Mouse (Mus musculus): ENCODE data around the gene Lrrc26. TPM values are rescaled to one million over a fixed set of nuclear protein-coding genes. Genes with fewer than 3 reads are reported as not detected.

The Lrrc26 gene
- total RNA-seq, 2 experiments from 2014 or later = not detected

DNA sequence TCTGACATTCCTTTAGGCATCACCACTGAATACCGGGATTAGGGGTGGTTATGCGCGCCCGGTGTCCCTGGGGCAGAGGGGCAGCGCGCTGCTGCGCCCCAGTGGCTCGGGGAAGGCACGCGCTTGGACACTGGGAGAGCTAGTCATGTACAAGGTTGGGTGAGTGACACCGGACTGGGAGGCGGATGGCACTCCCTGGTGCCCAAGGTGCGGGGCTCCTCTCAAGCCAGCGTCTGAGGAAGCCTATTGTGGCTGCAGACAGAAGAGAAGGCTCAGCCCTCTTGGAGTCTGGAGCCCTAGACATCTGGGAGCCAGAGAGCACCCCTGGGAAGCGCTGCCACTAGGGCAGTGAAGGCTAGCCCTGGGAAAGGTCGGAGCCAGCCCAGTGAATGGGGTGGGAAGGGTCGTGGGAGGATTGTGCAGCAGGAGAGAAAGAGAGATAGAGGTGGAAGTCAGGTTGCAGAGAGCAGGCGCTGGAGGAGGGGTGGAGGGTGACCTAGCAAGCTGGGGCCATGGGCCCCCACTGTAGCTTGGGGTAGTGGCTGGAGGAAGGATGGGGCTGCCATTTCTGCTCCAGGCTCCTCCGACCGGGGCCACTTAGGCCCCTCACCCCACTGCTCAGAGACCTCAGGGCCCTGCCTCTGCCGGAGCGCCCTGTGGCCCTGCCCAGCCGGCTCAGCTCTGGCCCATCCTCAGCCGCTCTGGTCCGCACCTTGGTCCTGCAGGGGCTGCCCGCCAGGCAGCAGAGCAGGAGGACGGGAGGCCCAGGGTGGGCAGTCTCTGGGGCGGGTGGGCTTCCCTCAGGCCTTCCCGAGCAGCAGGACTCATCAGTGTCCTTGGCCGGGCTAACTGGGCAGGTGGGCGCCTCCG lies 1.7 kb downstream of the Lrrc26 start:
- DNase-seq (ENCODE audit: low spot score in 2 of 2) = no peak
- intact Hi-C loops (cut with DNase I) = no loop called here

DNA sequence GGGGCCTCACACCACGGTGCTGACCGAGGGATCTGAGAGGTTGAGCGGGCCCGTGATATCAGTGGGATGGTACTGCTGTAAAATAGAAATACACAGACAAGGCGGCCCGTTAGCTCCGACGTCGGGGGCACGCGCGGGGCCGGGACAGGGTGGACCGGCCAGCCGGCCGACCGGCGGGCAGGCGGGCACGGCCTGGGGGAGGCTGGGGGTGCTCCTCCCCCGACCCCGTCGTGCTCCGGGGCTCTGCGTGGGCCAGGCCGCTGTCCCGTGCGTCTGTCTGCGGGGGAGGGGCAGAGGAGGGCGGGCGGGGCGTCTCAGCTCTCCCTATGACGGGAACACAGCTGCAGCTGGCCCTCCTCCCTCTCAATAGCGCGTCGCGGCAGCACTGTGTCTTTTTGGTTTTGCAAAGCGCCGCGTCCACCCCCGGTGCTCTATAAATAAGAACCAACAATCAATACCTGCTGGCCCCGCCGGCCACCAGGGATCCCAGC lies 2.4 kb downstream of the Lrrc26 start:
- peak in 1 of 2 experiments; percentile 68 for DNase-seq (ENCODE audit: low spot score in 2 of 2)
- intact Hi-C loops (cut with DNase I) = no loop called here

DNA sequence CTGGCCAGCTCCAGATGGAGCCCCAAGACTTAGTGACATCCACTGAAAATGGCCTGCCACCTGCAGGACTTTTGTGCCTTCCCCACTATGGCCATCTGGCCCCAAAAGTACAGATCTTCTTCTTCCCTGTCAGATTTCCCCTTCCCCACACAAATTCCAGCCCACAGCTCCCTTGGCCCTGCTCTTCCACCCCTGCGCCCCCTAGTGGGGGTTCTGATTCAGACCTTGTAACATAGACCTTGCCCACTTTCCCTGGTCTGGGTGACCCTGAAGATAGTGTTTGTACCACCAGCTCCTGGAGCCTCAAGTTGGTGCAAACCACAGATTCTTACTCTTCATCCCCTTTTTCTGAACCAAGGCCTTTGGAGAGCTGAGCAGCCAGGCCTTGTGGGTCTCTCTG lies 3.1 kb downstream of the Lrrc26 start:
- intact Hi-C loops (cut with DNase I) = no loop called here

DNA sequence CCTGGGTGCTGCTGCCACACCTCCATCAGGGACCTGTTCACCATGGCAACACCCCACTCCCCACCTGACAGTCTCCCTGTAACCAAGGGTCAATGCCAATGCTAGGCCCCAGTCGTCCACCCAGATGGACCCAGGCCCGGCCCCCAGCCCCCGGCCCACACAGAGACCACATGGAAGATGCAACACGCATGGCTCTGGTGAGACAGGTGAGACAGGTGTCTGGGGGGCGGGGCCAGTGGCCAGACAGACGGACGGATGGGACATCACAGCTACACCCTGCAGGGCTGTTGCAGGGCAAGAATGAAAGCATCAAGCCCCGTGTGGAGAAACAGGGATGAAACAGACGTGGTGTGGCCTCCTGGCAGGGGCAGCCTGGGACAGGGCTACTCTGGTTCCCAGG lies 4.0 kb downstream of the Lrrc26 start:
- intact Hi-C loops (cut with DNase I) = no loop called here
- DNase-seq (ENCODE audit: low spot score in 2 of 2) = no peak

More for the DNA sequence above, 3.1 kb downstream of the Lrrc26 start:
- peak in 1 of 2 experiments; percentile 59 for DNase-seq (ENCODE audit: low spot score in 2 of 2)

DNA sequence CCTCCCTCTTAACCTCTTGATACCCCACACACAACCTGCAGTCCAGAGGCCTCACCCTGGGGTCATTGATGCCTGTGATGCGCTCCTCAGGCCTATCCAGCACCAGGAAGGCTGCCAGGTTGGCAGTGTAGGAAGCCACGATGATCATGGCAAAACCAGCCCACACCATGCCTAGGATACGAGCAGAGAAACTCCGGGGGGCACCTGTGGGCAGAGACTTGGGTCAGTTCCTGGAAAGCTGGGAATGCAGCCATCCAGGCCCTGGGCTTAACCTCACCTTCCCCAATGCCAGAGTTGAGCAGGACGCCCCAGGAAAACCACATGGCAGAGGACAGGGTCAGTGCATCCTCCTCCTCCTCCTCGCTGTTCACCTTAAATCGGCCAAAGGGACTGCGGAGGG lies 7.4 kb downstream of the Lrrc26 start:
- no peak for DNase-seq (ENCODE audit: low spot score in 2 of 2)
- intact Hi-C loops (cut with DNase I) = no loop called here

DNA sequence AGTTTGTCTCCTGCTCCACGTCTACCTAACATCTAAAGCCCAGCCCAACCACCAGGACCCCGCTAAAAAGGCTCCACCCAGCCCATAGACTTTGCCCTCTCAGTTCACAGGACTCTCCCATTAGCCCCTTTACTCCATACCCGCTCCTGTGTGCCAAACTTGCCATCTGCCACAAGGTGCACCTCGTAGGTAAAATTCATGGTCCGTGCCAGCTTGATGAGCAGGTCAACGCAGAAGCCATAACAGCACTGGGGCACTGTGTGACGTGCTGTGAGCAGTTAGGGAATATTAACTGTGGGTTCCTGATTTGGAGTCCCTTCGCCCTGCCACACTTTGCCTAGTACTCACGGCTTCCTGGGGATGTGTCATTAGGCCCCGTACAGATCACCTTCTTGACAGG lies 8.3 kb downstream of the Lrrc26 start:
- intact Hi-C loops (cut with DNase I) = no loop called here

DNA sequence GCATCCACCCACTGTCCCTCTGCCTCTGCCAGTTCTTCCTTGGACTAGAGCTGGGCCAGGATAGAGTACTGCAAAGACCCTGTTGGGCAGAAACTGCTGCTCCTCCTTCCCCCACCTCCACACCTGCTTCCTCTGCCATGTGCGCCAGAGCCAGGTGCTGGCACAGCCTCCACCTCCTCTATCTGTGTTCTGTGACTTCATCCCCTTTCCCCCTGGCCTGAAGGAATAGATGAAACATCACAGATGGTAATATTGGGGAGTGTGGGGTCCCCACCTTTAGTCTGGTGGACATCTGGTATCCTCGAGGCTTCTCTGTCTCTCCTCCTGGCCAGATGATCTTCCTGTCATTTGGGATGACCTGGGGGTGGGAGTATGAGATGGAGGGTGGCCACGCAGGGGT lies 13.7 kb downstream of the Lrrc26 start:
- intact Hi-C loops (cut with DNase I) = no loop called here
- no peak for DNase-seq (ENCODE audit: low spot score in 2 of 2)

More for the DNA sequence above, 8.3 kb downstream of the Lrrc26 start:
- DNase-seq (ENCODE audit: low spot score in 2 of 2) = no peak

DNA sequence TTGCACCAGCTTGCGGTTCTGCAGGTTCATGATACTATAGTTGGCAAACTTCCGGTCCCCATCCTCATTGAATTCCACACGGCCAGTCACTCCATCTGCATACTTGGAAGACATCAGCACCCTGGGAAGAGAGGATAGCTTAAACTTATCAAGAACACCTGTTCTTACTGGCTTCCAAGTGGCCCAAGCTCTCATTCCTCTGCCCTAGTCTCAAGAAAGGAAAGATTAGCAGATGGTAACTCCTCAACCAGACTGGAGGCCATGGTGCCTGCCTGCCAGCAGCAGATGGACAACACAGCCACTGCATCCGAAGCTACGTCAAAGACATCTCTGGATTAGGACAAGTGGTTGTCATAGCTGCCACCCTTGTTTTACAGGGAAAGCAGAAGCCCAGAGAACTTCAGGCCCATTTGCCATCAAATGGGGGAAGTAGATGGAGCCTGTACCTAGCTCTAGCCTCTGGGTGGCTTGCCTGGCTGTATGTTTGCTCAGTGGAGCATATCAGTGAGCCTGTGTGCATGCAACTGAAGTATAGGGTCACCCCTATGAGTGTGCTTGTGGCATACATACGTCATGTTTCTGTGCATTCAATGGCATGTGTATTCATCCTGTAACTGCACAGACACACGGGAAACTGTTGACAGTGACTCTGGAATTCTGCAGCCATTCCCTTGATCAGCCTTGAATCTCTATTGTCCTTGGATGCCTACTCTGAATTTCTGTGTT lies 14.4 kb downstream of the Lrrc26 start:
- intact Hi-C loops (cut with DNase I) = no loop called here
- peak in 1 of 2 experiments; percentile 59 for DNase-seq (ENCODE audit: low spot score in 2 of 2)

DNA sequence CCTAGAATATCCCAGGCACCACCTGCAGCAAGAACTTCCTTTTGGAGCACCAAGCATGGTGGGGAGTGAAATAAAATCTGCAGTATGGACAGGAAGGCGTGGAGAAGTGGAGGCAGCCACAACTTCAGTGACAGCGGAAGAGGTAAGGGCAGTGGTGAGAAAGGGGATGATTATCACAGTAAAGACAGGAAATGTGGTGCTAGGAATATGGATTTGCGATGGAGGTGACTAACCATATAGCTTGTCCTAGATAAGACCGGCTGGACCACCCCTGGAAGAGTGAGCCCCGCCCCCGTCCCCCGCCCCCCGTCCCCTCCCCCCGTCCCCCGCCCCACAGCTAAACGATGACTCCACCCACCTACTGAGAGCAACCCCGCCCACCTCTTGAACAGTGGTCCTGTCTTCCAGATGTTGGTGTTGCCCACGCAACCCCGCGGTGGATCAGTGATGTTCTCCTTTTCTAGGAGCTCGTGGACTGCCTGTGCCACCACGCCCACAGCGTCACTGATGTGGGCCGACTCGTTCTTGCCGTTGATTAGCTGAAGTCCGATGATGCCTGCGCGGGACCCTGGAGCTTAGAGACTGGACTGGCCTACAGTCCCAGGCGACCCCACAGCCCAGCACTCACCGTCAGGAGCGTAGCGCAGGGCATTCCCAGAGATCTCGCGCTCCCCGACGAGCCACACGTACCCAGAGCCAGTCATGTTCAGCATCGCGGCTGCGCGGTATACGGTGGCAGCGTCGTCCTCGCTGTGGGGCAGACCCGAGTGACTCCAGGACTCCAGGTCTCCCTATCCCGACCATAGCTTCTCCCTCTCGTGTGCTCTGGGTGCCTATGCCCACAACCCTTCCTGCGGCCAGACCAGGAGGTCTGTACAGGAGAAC lies 15.2 kb downstream of the Lrrc26 start:
- no peak for DNase-seq (ENCODE audit: low spot score in 2 of 2)
- intact Hi-C loops (cut with DNase I) = no loop called here

DNA sequence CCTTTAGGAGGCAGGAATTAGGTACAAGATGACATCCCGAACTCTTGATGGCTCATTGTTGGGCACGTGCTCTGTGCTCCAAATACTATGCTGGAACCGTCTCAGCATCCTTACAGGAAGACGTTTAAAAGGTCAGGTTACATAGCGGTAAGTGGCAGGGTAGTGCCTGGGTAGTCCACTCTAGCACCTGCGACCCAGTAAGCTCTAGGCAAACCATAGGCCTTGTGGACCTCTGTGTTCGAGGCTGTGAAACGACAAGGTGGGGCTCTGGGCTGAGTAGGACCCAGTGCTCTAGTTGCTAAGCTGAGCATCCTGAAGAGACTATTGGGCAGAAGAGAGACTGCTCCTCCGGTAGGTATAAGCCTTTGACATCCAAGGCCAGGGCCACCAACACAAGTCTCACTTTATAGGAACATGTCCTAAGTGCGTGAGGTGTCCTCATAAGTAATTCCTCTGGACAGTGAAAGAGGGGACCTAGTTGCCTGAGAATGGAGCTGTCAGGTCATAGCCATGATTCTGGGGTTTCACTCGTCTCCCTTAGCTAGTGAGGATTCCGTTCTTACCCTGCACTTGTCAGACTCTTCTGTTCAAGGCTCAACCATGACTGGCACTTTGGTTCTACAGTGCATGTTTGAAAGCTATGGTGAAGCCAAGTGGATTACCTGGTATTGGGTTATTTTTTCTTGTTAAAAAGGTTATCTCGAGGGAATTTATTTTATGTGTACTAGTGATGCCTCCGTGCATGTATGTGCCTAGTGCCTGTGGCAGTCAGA lies 16.1 kb downstream of the Lrrc26 start:
- intact Hi-C loops (cut with DNase I) = no loop called here
- no peak for DNase-seq (ENCODE audit: low spot score in 2 of 2)

DNA sequence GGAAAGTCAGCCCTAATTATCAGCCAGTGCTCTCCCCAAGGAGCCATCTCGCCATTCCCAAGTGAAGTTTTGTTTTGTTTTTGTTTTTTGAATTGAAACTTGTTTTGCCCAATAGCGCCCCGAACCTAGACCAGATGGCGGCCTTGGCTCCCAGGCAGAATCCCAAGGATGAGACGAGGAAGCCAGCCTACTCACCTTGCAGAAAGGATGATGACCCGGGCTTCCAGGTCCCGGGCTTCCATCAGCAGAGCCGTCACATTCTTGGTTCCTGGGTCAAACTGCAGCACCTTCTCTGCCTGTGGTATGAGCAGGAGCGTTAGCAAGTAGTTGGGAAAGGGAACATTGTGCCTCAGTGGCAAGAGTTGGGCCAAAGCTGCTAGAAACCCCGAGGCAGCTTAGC lies 20.5 kb downstream of the Lrrc26 start:
- intact Hi-C loops (cut with DNase I) = no loop called here
- no peak for DNase-seq (ENCODE audit: low spot score in 2 of 2)

DNA sequence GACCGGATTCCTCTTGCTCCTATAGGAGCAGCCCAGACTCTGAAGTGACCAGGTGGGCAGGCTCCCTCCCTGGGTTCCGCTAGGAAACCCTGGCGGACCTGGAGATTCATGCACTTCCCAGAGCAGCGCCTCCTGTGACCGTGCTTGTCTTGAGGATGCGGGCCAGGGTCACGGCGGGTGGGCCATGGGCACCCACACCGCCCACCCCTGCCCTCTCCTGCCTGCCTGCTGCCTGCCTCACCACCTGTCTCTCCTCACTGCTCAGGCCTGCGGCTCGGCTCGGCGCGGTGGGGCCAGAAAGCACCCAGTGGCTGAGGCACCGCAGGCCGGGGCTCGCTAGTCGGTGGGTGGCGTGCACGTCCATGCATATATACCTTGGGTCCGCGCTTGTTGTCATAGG lies 21.3 kb downstream of the Lrrc26 start:
- intact Hi-C loops (cut with DNase I) = no loop called here
- no peak for DNase-seq (ENCODE audit: low spot score in 2 of 2)

DNA sequence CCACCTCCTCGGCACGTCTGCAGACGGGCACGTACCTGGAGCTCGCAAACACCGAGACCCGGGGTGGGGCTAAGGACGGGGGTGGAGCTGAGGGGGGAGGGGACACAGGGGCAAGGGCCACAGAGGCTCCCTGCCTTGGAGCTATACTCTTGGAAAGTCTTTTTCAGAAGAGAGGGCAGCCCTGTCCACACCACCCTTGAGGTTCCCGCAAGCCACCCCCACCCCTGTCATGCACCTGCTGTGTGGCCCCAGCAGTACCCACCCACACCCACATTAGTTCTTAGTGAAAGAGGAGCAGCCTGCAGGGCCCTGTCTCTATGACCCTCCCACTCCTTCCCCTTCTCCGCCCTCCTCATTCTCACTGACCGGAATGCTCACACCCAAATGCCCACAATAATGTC lies 21.8 kb downstream of the Lrrc26 start:
- intact Hi-C loops (cut with DNase I) = no loop called here
- DNase-seq (ENCODE audit: low spot score in 2 of 2) = no peak

DNA sequence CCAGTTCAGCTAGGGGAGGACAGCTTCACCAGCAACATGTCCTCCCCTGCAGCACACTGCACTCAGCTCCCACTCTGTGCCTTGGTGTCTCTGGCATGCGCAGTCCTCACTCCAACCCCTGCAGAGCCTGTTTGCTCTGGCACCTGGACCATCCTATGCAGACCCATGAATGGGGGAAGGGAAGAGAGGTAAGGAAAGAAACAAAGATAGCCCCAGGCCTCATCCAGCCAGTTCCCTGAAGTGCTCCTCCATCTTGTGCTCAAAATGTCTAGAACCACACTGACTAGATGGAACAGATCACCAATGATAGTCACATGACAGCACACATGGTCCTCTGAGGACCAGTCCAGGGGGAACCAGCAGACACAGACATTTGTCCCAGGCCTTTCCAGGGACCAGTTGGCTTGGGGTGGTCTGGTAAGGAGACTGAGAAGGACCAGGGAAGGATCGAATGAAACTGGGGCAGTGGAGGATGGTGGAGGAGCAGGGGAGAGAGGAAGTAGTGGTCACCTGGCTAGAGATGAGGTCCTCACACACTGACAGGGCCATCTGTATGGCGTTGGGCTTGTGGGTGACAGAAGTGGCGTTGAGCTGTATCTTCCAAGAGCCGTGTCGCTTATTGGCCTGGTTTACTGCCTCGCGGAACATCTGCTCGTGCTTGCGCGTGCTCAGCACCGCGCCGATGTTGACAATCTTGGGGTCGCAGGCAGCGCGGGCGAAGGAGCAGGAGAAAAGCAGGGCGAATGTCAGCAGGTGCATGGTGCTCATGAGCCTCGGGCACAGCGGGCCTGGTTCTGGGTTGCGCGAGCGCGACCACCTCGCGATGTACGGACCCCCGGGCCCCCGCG lies 28.6 kb downstream of the Lrrc26 start:
- peak; percentile 60 to 85 for DNase-seq (ENCODE audit: low spot score in 2 of 2)
- intact Hi-C loops (cut with DNase I) = no loop called here

DNA sequence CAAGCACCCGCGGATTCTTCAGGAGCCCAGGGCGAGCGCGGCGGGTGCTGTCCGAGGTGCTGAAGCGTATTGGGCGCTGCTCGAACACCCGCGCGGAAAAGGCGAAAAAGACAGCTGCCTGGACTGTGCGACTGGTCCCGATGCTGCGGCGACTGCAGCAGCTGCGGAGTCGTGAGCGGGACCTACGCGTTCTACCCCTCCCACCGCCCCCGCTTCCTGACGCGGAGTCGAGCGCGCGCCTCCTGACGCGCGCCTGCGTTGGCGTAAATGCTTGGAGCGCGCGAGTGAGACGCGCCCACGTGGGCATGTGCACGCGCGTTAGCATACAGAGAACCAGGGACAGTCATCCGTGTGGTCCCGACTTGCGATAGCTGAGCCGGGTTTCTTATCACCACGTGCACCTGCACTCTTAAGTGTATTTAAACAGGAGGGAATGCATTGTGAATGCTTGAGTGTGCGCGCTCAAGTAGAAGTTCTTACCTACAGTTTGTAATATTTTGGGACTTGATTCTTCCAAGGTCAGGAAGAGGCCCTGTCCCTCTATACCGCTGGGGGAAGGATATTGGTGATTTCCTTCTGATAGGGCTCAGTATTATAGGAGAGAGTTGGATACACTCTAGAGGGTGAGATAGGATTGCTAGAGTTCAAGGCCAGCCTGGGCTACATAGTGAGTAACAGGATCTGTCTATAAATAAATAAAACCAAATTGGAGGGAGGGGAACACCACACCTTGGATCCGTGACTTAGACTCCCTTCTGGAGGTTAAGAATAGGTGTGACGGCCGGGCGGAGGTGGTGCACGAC lies 29.5 kb downstream of the Lrrc26 start, which contains the start of gene Grin1:
Gene Grin1, minus strand, starts transcription at position 217 of the 803 bp plus-strand sequence.
- peak; percentile 92 to 96 for DNase-seq (ENCODE audit: low spot score in 2 of 2)
- intact Hi-C loops (cut with DNase I) = no loop called here

DNA sequence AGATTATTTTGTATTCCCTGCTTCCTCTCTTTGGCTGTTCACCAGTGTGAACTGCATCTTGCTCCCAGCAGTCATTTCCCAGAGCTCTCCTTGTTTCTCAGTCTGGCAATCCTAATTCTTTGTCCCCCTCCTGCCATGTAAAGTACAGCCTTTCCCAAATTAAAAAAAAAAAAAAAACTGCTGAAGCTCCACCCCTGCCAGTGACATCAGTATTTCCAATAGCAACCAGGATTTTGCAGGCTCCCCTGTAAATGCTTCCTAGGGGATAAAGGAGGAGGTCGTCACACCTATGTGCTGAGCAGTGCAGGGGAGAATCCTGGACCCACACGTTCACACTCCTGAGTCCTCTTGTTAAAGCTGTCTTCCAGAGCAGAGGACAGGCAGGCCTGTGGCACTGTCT lies 30.4 kb downstream of the Lrrc26 start:
- intact Hi-C loops (cut with DNase I) = no loop called here
- DNase-seq (ENCODE audit: low spot score in 2 of 2) = no peak

DNA sequence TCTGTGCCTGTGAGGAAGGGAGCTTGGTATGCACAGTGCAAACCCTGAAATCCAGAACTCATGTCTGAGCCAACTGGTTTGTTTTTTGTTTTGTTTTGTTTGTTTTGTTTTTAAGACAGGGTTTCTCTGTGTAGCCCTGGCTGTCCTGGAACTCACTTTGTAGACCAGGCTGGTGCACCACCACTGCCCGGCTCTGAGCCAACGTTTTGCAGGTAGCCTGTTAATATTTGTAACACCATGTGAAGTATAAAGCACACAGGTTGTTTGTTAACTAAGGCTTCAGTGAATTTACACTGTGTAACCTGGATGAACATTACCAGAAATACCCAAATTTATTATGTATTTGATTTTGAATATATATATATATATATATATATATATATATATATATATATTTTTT lies 36.3 kb downstream of the Lrrc26 start:
- intact Hi-C loops (cut with DNase I) = no loop called here
- no peak for DNase-seq (ENCODE audit: low spot score in 2 of 2)

Measured in left cerebral cortex, postnatal 25 days (tissue).